ENCODE assay signal across 23 mouse cellular contexts in genomic region chr2:122231616-122232015, GRCm38 (mm10). TPM values are rescaled to one million over a fixed set of nuclear protein-coding genes. Genes with fewer than 3 reads are reported as not detected.
"Had no signal": no experiment of that assay in that cellular context is flagged by ENCODE, and none has a peak within 500 bp of the region (broad histone marks: within the 10 kb centered on the region; RNA-seq: fewer than 3 reads in every experiment).

No protein-coding gene starts in this region.

- H3K36me3 ChIP-seq: neural tube, embryonic 12.5 days; neural tube, embryonic 13.5 days; neural tube, embryonic 15.5 days; stomach, embryonic 15.5 days had no signal

- H3K9ac ChIP-seq: neural tube, embryonic 12.5 days; neural tube, embryonic 13.5 days; neural tube, embryonic 15.5 days; stomach, embryonic 15.5 days had no signal

- H3K27ac ChIP-seq: neural tube, embryonic 12.5 days; neural tube, embryonic 13.5 days; neural tube, embryonic 15.5 days; stomach, embryonic 15.5 days had no signal

- H3K9me3 ChIP-seq: neural tube, embryonic 12.5 days; neural tube, embryonic 13.5 days; neural tube, embryonic 15.5 days; stomach, embryonic 15.5 days had no signal

- H3K4me2 ChIP-seq: neural tube, embryonic 12.5 days; neural tube, embryonic 13.5 days; neural tube, embryonic 15.5 days; stomach, embryonic 15.5 days had no signal

- H3K4me3 ChIP-seq: neural tube, embryonic 12.5 days; neural tube, embryonic 13.5 days; neural tube, embryonic 15.5 days; stomach, embryonic 15.5 days had no signal

- H3K4me1 ChIP-seq: stomach, embryonic 15.5 days had no signal

- H3K27me3 ChIP-seq: neural tube, embryonic 12.5 days; neural tube, embryonic 13.5 days; neural tube, embryonic 15.5 days; stomach, embryonic 15.5 days had no signal

- DNase-seq: retina, postnatal 1 day; right cerebral cortex, adult 18-20 months; right cerebral cortex, postnatal 14 days; right cerebral cortex, postnatal 25 days; right cerebral cortex, postnatal 4 days; spleen, adult 18-20 months; thymus, adult 18-20 months; thymus, adult 2 months; thymus, postnatal 14 days; thymus, postnatal 25 days; thymus, postnatal 36 days; thymus, postnatal 4 days had no signal

RNA-seq across cellular contexts. Expression of gene Terb2, which starts 45.5 kb away (rescaled TPM):
- total RNA-seq: neutrophil, adult 5-6 weeks had no signal
- polyA plus RNA-seq: neural tube, embryonic 12.5 days; neural tube, embryonic 13.5 days; neural tube, embryonic 14.5 days; neural tube, embryonic 15.5 days; small intestine, adult 2 months; spleen, adult 2 months; stomach, embryonic 14.5 days; stomach, embryonic 15.5 days; thymus, adult 2 months; thymus, postnatal 0 days; urinary bladder, adult 2 months had no signal

RNA-seq across cellular contexts. Expression of gene Patl2, which starts 45.6 kb away (rescaled TPM):
- total RNA-seq: neutrophil, adult 5-6 weeks had no signal
- polyA plus RNA-seq: neural tube, embryonic 12.5 days; neural tube, embryonic 13.5 days; neural tube, embryonic 15.5 days; small intestine, adult 2 months; stomach, embryonic 14.5 days; stomach, embryonic 15.5 days; urinary bladder, adult 2 months had no signal
